Mouse (Mus musculus) kidney, adult 10 weeks (tissue): ENCODE measurements around the gene Xkr8. TPM values are rescaled to one million over a fixed set of nuclear protein-coding genes. Genes with fewer than 3 reads are reported as not detected.

ENCODE experiments used
- polyA plus RNA-seq: library from polyadenylated mRNA; stranded (reverse); fragments of 350-450 nt; fragmentation: Illumina TruSeq; extraction: RNeasy Lipid Tissue Mini Kit (QIAGEN cat#74804); gene quantifications from one replicate; pipeline ENCODE4 v1.2.3, GENCODE M21; 2014; ENCODE audit warnings: low read depth, low replicate concordance

The Xkr8 gene
- 1.4 TPM for polyA plus RNA-seq

DNA sequence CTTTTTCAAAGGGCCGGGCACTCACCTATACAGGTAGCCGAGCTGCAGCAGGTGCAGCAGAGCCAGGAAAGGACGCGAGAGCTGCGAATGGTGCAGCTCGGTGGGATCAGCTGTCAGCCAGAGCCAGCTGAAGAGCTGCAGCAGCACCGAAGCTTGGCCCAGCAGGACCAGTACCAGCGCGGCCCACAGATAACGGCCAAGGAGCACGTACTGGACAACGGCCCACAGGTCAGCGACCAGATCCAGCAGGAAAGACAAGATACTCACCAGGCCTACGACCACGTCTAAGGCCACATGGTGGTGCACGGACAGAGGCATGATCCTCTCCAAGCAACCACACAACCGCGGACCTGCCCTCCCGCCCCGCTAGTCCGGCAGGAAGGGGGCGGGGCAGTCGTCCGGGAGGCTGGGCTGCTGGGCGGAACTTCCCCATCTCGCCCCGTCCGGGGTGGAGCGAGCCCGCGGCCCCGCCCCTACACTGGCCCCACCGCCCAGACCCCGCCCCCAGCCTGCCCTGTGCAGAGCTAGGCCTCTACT lies at the start of gene Xkr8:
Gene Xkr8, minus strand, starts transcription at position 399 of the 537 bp plus-strand sequence.

DNA sequence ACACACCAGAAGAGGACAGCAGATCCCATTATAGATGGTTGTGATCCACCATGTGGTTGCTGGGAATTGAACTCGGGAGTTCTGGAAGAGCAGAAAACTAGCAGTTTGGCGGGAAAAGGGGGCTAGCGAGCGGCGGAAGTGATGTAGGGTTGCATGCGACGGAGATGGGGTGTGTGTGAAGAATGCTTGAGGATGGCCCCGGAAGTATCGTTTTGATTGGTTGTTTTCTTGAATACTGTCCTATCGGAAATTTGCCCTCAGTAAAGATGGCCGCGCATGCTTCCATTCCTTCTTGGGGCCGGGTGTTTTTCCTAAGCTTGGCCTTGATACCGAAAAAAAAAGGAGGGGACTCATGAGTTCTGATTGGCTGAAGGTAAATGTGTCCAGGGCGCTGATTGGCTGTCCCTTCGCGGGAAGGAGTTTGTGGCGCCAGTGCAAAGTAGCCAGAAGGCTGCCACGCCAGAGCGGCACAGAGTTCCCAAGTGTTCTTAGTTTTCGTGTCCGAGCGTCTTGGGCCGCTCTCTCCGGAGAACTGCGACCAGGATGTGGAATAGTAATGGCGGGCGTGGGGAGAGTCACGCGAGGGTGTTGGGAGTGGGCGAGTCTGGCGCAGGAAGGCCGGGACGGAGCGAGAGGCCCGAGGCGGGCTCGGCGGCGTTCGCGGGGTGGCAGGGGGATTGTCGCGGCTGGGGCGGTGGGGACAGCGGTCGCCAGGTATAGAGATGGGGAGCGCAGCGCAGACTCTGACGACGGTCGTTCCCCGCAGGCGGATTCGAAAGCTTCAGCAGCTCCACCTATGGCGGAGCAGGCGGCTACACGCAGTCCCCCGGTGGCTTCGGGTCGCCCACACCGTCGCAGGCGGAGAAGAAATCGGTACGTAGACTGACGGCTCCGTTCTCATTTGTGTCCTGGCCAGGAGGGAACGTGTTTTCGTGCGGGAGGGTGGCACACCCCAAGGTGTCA lies 35.8 kb upstream of the Xkr8 start, which contains the start of gene Rpa2:
Gene Rpa2, plus strand, starts transcription at position 419 of the 963 bp plus-strand sequence.

DNA sequence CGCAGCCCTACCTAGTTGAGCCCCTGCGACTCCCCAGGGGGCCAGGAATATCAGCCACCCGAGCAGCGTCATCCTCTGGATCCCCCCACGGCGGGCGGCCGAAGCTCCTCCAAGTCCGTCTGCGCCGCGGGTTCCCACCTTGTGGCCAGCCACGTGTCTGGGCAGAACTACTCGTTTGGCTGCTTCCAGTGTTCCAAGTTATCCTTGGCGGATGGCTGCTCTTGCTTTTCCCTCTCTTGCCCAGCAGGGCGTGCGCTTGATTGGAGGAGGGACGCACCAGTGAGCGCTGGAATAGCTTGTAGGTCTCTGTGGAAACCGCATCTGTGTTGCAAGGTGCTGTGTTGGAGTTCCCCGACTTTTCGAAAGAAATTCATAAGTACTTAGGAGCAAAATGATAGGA lies 24.6 kb upstream of the Xkr8 start, which contains the start of gene Smpdl3b:
Gene Smpdl3b, minus strand, starts transcription at position 279 of the 400 bp plus-strand sequence.

Other genes starting within 250 kb of the Xkr8 start
- 2.3 TPM for gene Sesn2, start 222.0 kb downstream of the Xkr8 start, polyA plus RNA-seq
- gene Atpif1, start 198.9 kb downstream of the Xkr8 start, polyA plus RNA-seq, result 672 TPM
- 199 TPM for gene Dnajc8, start 197.0 kb downstream of the Xkr8 start, polyA plus RNA-seq
- 0.24 TPM for gene Ptafr, start 168.5 kb downstream of the Xkr8 start, polyA plus RNA-seq
- gene Eya3, start 93.6 kb downstream of the Xkr8 start, polyA plus RNA-seq, result 13.7 TPM
- gene Smpdl3b, start 24.7 kb upstream of the Xkr8 start, polyA plus RNA-seq, result 0.57 TPM
- 2.2 TPM for gene Rpa2, start 35.8 kb upstream of the Xkr8 start, polyA plus RNA-seq
- gene Themis2, start 63.8 kb upstream of the Xkr8 start, polyA plus RNA-seq, result 0.53 TPM
- 7.3 TPM for gene Ppp1r8, start 110.6 kb upstream of the Xkr8 start, polyA plus RNA-seq
- 99.2 TPM for gene Stx12, start 152.0 kb upstream of the Xkr8 start, polyA plus RNA-seq
- 32.3 TPM for gene Fam76a, start 190.0 kb upstream of the Xkr8 start, polyA plus RNA-seq
- gene Fgr, start 241.5 kb upstream of the Xkr8 start, polyA plus RNA-seq, result 0.36 TPM